Mouse (Mus musculus): ENCODE results near the gene Foxn3. TPM values are rescaled to one million over a fixed set of nuclear protein-coding genes. Genes with fewer than 3 reads are reported as not detected.

Foxn3 gene
- polyA plus RNA-seq, 1 experiment, result 71.3 TPM

DNA sequence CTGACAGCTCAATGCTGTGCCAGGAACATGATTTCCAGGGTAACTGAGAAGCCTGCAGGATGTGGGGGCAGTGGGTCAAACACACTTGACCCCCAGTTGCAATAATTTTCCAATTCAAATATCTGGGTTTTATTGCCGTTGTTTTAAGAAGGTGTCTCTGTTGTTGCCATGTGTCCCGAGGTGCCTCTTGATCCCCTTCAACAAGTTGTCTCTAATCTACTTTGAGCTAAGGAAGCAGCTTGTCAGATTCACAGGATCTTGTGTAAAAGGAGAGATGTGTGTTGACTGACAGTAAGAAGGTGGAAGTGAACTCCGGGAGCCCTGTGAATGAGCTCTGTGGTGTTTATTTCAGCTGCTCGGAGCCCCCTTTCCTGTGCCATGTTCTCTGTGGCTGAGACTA lies 16.6 kb upstream of the Foxn3 start:
- no peak for DNase-seq
- H3K36me3 ChIP-seq (ENCODE audit: control insufficient read depth, insufficient read depth, low read length), result no peaks in the 10 kb centered on the region
- H3K27me3 ChIP-seq (ENCODE audit: control insufficient read depth, insufficient read depth, low read length), result no peaks in the 10 kb centered on the region
- TF ChIP-seq POLR2A (IDR thresholded peaks at IDR 0.05; ENCODE audit: control insufficient read depth, extremely low read depth, insufficient read depth, low read length, poor library complexity), result no peak
- TF ChIP-seq CTCF (IDR thresholded peaks at IDR 0.05; ENCODE audit: borderline replicate concordance, control insufficient read depth, extremely low read depth, insufficient read depth, low read length, poor library complexity), result no peak
- H3K4me1 ChIP-seq (replicated peaks; ENCODE audit: control insufficient read depth, insufficient read depth, low read length), result peaks cover 9% of the 10 kb centered on the region
- H3K27ac ChIP-seq (ENCODE audit: control insufficient read depth, insufficient read depth, low read length), result no peak overlapping the region
- H3K4me3 ChIP-seq (ENCODE audit: control insufficient read depth, insufficient read depth, low read length), result no peak overlapping the region
- WGBS, result 89% methylated on average over 4 of the region's 4 CpGs

- Histone ChIP-seq H3K27me3 (ENCODE audit: control insufficient read depth, insufficient read depth, low read length) (no peaks in the 10 kb centered on the region), H3K27ac (ENCODE audit: control insufficient read depth, insufficient read depth, low read length) (no peak overlapping the region), H3K36me3 (ENCODE audit: control insufficient read depth, insufficient read depth, low read length) (no peaks in the 10 kb centered on the region), H3K4me3 (ENCODE audit: control insufficient read depth, insufficient read depth, low read length) (no peak overlapping the region), H3K4me1 (replicated peaks; ENCODE audit: control insufficient read depth, insufficient read depth, low read length) (peaks cover 18% of the 10 kb centered on the region)
- TF ChIP-seq CTCF (IDR thresholded peaks at IDR 0.05; ENCODE audit: borderline replicate concordance, control insufficient read depth, extremely low read depth, insufficient read depth, low read length, poor library complexity) (no peak), POLR2A (IDR thresholded peaks at IDR 0.05; ENCODE audit: control insufficient read depth, extremely low read depth, insufficient read depth, low read length, poor library complexity) (no peak)
- no peak for DNase-seq
- 25% methylated on average over 6 of the region's 6 CpGs for WGBS
Measured at GRCm38 (mm10) chr12:99576682-99577081, 13.3 kb upstream of the Foxn3 start.

DNA sequence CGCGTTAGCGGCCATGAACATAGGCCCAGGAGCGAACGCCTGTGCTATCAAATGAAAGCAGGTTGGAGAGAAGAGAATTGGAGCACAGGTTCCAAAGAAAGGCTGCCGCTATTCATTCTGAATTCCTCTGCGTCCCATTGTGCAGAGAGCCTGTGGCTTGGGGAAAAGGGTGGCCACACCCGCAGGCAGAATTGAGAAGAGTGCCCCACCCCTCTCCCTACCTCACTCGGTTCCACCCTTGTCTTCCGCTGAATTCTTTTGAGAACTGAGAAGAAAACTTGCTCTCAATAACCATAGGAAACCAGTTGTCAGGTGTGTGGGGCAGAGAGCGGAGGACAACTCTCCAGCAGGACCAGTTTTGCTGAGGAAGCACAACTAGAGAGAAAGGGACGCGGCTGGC lies 10.9 kb upstream of the Foxn3 start:
- Histone ChIP-seq H3K27ac (ENCODE audit: control insufficient read depth, insufficient read depth, low read length) (no peak overlapping the region), H3K27me3 (ENCODE audit: control insufficient read depth, insufficient read depth, low read length) (no peaks in the 10 kb centered on the region), H3K4me3 (ENCODE audit: control insufficient read depth, insufficient read depth, low read length) (no peak overlapping the region), H3K4me1 (replicated peaks; ENCODE audit: control insufficient read depth, insufficient read depth, low read length) (peaks cover 18% of the 10 kb centered on the region), H3K36me3 (ENCODE audit: control insufficient read depth, insufficient read depth, low read length) (no peaks in the 10 kb centered on the region)
- TF ChIP-seq CTCF (IDR thresholded peaks at IDR 0.05; ENCODE audit: borderline replicate concordance, control insufficient read depth, extremely low read depth, insufficient read depth, low read length, poor library complexity) (no peak), POLR2A (IDR thresholded peaks at IDR 0.05; ENCODE audit: control insufficient read depth, extremely low read depth, insufficient read depth, low read length, poor library complexity) (no peak)
- no peak for DNase-seq
- 58% methylated on average over 13 of the region's 13 CpGs for WGBS

- WGBS, result 97% methylated on average over 6 of the region's 6 CpGs
- Histone ChIP-seq H3K36me3 (ENCODE audit: control insufficient read depth, insufficient read depth, low read length) (no peaks in the 10 kb centered on the region), H3K4me3 (ENCODE audit: control insufficient read depth, insufficient read depth, low read length) (no peak overlapping the region), H3K27ac (ENCODE audit: control insufficient read depth, insufficient read depth, low read length) (no peak overlapping the region), H3K27me3 (ENCODE audit: control insufficient read depth, insufficient read depth, low read length) (no peaks in the 10 kb centered on the region), H3K4me1 (replicated peaks; ENCODE audit: control insufficient read depth, insufficient read depth, low read length) (peaks cover 18% of the 10 kb centered on the region)
- TF ChIP-seq CTCF (IDR thresholded peaks at IDR 0.05; ENCODE audit: borderline replicate concordance, control insufficient read depth, extremely low read depth, insufficient read depth, low read length, poor library complexity) (no peak), POLR2A (IDR thresholded peaks at IDR 0.05; ENCODE audit: control insufficient read depth, extremely low read depth, insufficient read depth, low read length, poor library complexity) (no peak)
- no peak for DNase-seq
Measured at GRCm38 (mm10) chr12:99573036-99573435, 9.7 kb upstream of the Foxn3 start.

GRCm38 (mm10) chr12:99571999-99572398 lies 8.6 kb upstream of the Foxn3 start:
- no peak overlapping the region for H3K4me3 ChIP-seq (ENCODE audit: control insufficient read depth, insufficient read depth, low read length)
- no peaks in the 10 kb centered on the region for H3K36me3 ChIP-seq (ENCODE audit: control insufficient read depth, insufficient read depth, low read length)
- no peaks in the 10 kb centered on the region for H3K27me3 ChIP-seq (ENCODE audit: control insufficient read depth, insufficient read depth, low read length)
- no peak for TF ChIP-seq POLR2A (IDR thresholded peaks at IDR 0.05; ENCODE audit: control insufficient read depth, extremely low read depth, insufficient read depth, low read length, poor library complexity)
- 79% methylated on average over 8 of the region's 8 CpGs for WGBS
- H3K4me1 ChIP-seq (replicated peaks; ENCODE audit: control insufficient read depth, insufficient read depth, low read length), result peaks cover 17% of the 10 kb centered on the region
- no peak overlapping the region for H3K27ac ChIP-seq (ENCODE audit: control insufficient read depth, insufficient read depth, low read length)
- no peak for DNase-seq

DNA sequence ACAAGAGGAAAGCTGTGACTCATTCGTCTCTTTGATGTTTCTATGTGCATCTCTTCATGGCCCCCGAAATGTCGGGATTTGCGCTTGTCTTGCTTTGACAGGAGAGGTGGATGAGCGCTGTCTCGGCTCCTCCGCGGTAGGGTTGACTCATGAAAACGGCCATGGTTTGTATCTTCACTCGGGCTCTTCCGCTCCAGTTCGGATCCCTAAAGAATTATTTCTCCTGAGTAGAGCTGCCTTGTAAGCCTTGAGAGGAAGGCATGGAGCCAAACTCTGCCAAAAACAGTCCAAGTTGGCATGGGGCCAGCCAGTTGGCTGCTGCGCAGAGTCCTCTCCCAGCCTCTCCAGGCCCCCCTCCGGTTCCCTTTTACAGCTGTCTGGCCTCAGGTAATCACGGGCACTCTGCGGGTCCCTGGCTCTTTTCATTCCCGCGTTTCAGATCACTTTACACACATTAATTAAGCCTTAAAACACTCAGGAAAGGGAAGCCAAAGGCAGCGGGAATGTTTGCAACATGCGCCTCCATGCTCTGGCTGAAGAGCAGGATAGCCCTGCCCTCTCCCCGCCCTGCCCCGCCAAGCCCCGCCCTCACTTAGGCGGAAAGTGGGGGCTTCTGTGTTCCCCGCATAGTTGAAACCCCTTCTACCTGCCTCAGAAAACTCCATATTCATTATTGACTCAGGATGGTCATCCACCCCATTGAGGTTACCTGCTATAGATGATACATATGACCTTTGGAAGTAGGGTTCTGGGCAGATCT lies 7.0 kb upstream of the Foxn3 start:
- no peaks in the 10 kb centered on the region for H3K27me3 ChIP-seq (ENCODE audit: control insufficient read depth, insufficient read depth, low read length)
- TF ChIP-seq CTCF (IDR thresholded peaks at IDR 0.05; ENCODE audit: borderline replicate concordance, control insufficient read depth, extremely low read depth, insufficient read depth, low read length, poor library complexity), result no peak
- TF ChIP-seq POLR2A (IDR thresholded peaks at IDR 0.05; ENCODE audit: control insufficient read depth, extremely low read depth, insufficient read depth, low read length, poor library complexity), result no peak
- H3K27ac ChIP-seq (ENCODE audit: control insufficient read depth, insufficient read depth, low read length), result no peak overlapping the region
- no peaks in the 10 kb centered on the region for H3K36me3 ChIP-seq (ENCODE audit: control insufficient read depth, insufficient read depth, low read length)
- no peak overlapping the region for H3K4me3 ChIP-seq (ENCODE audit: control insufficient read depth, insufficient read depth, low read length)
- peaks cover 10% of the 10 kb centered on the region; the same call in 1 of the 2 replicates for H3K4me1 ChIP-seq (replicated peaks; ENCODE audit: control insufficient read depth, insufficient read depth, low read length)
- WGBS, result 96% methylated on average over 25 of the region's 25 CpGs
- DNase-seq, result no peak

DNA sequence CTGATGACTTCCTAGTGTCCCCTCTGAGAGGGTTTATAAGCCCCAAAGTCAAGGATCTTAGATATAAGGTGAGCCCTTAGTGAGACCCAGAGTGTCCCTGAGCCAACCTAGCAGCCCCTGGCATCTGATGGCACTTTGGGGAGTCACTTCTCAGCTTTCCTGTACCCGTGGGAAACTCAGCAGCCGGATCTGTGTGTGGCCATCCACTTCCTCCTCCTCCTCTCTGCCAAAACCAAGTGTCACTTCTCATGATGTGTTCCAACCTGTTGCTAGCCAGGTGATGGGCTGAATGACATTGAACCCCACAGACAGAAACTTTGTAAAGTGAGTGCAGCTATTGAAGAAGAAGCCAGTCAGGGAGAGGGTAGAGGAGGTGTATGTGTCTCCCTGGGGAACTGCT lies 2.2 kb upstream of the Foxn3 start:
- no peak for DNase-seq
- Histone ChIP-seq H3K36me3 (ENCODE audit: control insufficient read depth, insufficient read depth, low read length) (no peaks in the 10 kb centered on the region), H3K27me3 (ENCODE audit: control insufficient read depth, insufficient read depth, low read length) (no peaks in the 10 kb centered on the region), H3K4me3 (ENCODE audit: control insufficient read depth, insufficient read depth, low read length) (no peak overlapping the region), H3K27ac (ENCODE audit: control insufficient read depth, insufficient read depth, low read length) (peak overlapping the region; percentile 24; the same call in 1 of the 2 replicates), H3K4me1 (replicated peaks; ENCODE audit: control insufficient read depth, insufficient read depth, low read length) (peaks cover 8% of the 10 kb centered on the region)
- TF ChIP-seq CTCF (IDR thresholded peaks at IDR 0.05; ENCODE audit: borderline replicate concordance, control insufficient read depth, extremely low read depth, insufficient read depth, low read length, poor library complexity) (no peak), POLR2A (IDR thresholded peaks at IDR 0.05; ENCODE audit: control insufficient read depth, extremely low read depth, insufficient read depth, low read length, poor library complexity) (no peak)
- 10% methylated on average over 2 of the region's 2 CpGs for WGBS

Measured in thymus, adult 2 months (tissue).